Mouse (Mus musculus) heart, embryonic 10.5 days (tissue): ENCODE measurements around the gene Efna5. TPM values are rescaled to one million over a fixed set of nuclear protein-coding genes. Genes with fewer than 3 reads are reported as not detected.

Experiments
- DNase-seq: peaks from one replicate; pipeline ENCODE4 v3.0.0-alpha.2; 2017; ENCODE audit warnings: low spot score
- H3K27ac ChIP-seq: fragments of 300-500 bp; sonication (generic); 2 replicates; pipeline ENCODE4 v1.5.1; 2016; ENCODE audit warnings: mild to moderate bottlenecking
- H3K27me3 ChIP-seq: fragments of 300-500 bp; sonication (generic); 2 replicates; pipeline ENCODE4 v1.6.1; 2016; ENCODE audit warnings: mild to moderate bottlenecking; ENCODE audit not compliant: poor library complexity, insufficient read depth, severe bottlenecking
- H3K36me3 ChIP-seq: fragments of 300-500 bp; sonication (generic); 2 replicates; pipeline ENCODE4 v1.6.1; 2016; ENCODE audit warnings: mild to moderate bottlenecking, moderate library complexity
- H3K4me1 ChIP-seq: fragments of 300-500 bp; sonication (generic); 2 replicates; pipeline ENCODE4 v1.6.1; 2016; ENCODE audit warnings: mild to moderate bottlenecking
- H3K4me3 ChIP-seq: fragments of 300-500 bp; sonication (generic); 2 replicates; pipeline ENCODE4 v1.5.1; 2016; ENCODE audit warnings: mild to moderate bottlenecking, moderate library complexity
- H3K9me3 ChIP-seq: fragments of 300-500 bp; sonication (generic); 2 replicates; pipeline ENCODE4 v1.6.1; 2016; ENCODE audit warnings: mild to moderate bottlenecking, moderate library complexity
- WGBS: fragments of 180-500 bp; shearing (Covaris S2); methylation state at CpG from one replicate; pipeline ENCODE4 v1.1.7; 2016; 5-methylcytosine and 5-hydroxymethylcytosine counted together
- polyA plus RNA-seq: library from polyadenylated mRNA; unstranded; fragments of >200 nt; fragmentation: Nextera tagmentation; extraction: Ambion mirVana; gene quantifications from 2 replicates; pipeline ENCODE4 v1.2.1, GENCODE M21; 2016

Efna5 gene
- polyA plus RNA-seq, 1 experiment from 2014 or later: 32.2 TPM

DNA sequence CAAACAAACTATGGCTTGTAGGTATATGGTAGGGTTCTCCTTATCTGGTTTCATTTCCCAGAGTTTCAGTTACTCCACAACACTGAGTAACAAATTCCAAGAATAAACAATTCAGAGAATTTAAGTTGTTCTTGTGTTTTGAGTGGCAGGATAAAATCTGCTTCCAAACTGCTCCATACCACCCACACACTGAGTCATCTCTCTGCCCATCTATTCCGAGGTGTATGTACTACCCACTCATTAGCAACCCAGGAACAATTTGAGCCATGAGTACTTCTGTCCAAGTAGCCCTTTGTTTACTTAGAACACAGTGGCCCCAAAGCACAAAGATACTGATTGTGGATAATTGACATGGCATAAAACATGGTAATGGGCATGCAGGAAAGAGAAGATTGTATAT lies 311.0 kb downstream of the Efna5 start:
- no peaks in the 10 kb centered on the region for H3K27me3 ChIP-seq
- 61% methylated on average over 1 of the region's 1 CpGs for WGBS
- H3K36me3 ChIP-seq: no peaks in the 10 kb centered on the region
- no peak for DNase-seq
- peaks cover 7% of the 10 kb centered on the region; the same call in 1 of the 2 replicates for H3K4me1 ChIP-seq
- no peaks in the 10 kb centered on the region for H3K9me3 ChIP-seq
- H3K4me3 ChIP-seq: no peak overlapping the region
- H3K27ac ChIP-seq: no peak overlapping the region

DNA sequence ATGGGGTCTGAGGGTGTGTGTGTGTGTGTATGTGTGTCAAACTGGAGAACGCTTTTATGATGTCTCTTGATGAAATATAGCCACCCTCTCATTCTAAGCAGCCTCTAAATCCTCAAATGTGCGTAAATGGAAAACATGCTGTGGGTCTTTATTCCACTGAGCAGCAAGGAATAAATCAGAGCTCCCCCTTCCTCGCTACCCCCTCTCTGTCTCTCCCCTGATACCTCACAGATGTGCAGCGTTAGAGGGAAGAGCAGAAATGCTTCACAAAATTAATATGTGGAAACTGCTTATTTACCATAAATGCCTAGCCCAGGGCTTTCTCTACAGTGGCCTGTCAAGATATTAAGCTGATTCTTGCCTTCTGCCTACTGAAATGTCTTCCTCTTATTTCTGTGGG lies 313.1 kb downstream of the Efna5 start:
- H3K4me1 ChIP-seq: no peaks in the 10 kb centered on the region
- H3K36me3 ChIP-seq: no peaks in the 10 kb centered on the region
- 82% methylated on average over 4 of the region's 4 CpGs for WGBS
- no peak overlapping the region for H3K4me3 ChIP-seq
- no peaks in the 10 kb centered on the region for H3K9me3 ChIP-seq
- H3K27ac ChIP-seq: no peak overlapping the region
- no peak for DNase-seq
- no peaks in the 10 kb centered on the region for H3K27me3 ChIP-seq

- no peak overlapping the region for H3K27ac ChIP-seq
- 94% methylated on average over 1 of the region's 1 CpGs for WGBS
- H3K9me3 ChIP-seq: no peaks in the 10 kb centered on the region
- no peak overlapping the region for H3K4me3 ChIP-seq
- no peaks in the 10 kb centered on the region for H3K4me1 ChIP-seq
- H3K27me3 ChIP-seq: no peaks in the 10 kb centered on the region
- DNase-seq: no peak
- no peaks in the 10 kb centered on the region for H3K36me3 ChIP-seq
Measured at GRCm38 (mm10) chr17:62565632-62566031, 315.5 kb downstream of the Efna5 start.

GRCm38 (mm10) chr17:62562439-62562838 lies 318.7 kb downstream of the Efna5 start:
- Histone ChIP-seq H3K27me3 (no peaks in the 10 kb centered on the region), H3K9me3 (no peaks in the 10 kb centered on the region), H3K36me3 (no peaks in the 10 kb centered on the region), H3K27ac (no peak overlapping the region), H3K4me1 (no peaks in the 10 kb centered on the region), H3K4me3 (no peak overlapping the region)
- WGBS: 83% methylated on average over 7 of the region's 7 CpGs
- DNase-seq: no peak

DNA sequence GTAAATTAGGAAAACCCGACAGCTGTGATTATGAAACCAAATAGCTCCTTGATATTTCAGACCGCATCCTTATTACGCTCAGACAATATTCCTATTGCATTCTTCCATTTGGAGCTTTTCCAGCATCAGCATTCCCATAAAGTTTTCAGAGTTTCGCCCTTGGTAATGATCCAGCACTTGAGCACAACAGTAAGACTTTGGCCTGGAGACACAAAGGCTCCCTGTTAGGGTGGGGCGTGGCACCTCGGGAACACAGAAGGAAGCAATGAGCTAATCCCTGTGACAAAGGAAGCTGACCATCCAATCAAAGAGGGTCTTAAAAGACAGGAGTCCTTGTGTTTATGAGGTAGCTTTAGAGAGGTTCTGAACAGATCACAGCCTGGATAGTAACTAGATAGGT lies 323.9 kb downstream of the Efna5 start:
- Histone ChIP-seq H3K27me3 (no peaks in the 10 kb centered on the region), H3K27ac (no peak overlapping the region), H3K4me1 (no peaks in the 10 kb centered on the region), H3K36me3 (no peaks in the 10 kb centered on the region), H3K4me3 (no peak overlapping the region), H3K9me3 (no peaks in the 10 kb centered on the region)
- DNase-seq: no peak
- 78% methylated on average over 6 of the region's 6 CpGs for WGBS
